Mouse (Mus musculus): ENCODE measurements at regions not wholly inside any gene's neighbourhood (a gene's known extent, or its start where the extent isn't known, plus 50 kb on each side); places are given as distances from the start of the nearest gene placed in this dataset.

GRCm38 (mm10) chr3:131914997-131915396, 170.1 kb upstream of the Dkk2 start:
- TF ChIP-seq CTCF (IDR thresholded peaks at IDR 0.05; ENCODE audit: low read depth, low read length) (no peak), POLR2A (IDR thresholded peaks at IDR 0.05; ENCODE audit: borderline replicate concordance, low read depth, low read length) (no peak)
